Comparison of ENCODE assay signal across 13 mouse cellular contexts in the genomic region with DNA sequence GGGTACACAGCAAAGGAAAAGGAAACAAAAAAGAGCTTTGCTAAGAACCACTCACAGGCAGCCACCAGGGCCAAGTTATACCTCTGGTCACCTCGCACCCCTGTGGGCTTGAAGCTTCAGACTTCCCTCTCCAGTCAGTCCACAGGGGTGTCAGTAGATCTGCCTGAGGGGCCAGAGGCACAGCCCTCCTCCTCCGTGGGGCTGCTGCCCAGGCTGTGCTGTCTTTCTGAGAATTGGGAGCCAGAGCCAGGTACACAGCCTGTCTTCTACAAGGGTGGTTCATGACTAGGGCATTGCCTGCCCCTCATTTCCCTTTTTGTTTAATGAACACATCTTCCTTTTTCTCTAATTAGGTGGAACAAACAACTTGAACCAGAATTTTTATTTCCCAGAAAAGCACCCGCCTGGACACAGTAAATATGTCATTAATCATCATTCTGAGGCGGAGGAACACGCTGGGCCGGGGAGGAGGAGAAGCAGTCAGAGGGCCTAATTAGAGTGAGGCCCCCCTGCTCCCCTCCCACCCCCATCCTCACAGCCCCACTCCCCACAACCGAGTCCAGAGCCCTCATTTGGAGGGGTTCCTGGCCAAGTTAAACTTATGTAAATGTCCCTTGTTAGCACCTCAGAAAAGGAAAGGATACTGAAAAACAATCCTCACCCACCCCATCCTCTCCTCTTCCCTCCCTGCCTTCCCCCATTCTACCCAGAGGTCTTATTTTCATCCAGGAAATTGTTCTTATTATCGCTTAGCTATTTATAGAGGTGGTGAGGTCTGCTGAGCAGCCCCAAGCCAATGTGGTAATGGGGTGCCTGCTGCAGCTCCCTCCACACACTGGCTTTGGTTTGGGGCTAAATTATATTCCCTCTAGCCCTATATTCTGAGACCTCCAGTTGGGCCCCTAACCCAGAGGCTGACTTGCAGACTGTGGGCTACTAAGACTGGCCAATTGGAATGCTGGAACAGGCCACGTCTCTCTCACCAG.
DNase-seq lines count a peak whose midpoint lies in the region; ATAC-seq lines count a peak whose summit lies in the region.
"Had no signal": no experiment of that assay in that cellular context is flagged by ENCODE, and none has a peak within 500 bp of the region (broad histone marks: within the 10 kb centered on the region; RNA-seq: fewer than 3 reads in every experiment).

No protein-coding gene starts in this region.

- 39% methylated on average over 9 of the region's 9 CpGs for whole genome bisulfite sequencing in heart, embryonic 11.5 days (ENCODE audit: insufficient replicate concordance)
- WGBS in hindbrain, embryonic 16.5 days = 36% methylated on average over 9 of the region's 9 CpGs

- no peaks in the 10 kb centered on the region for H3K36me3 ChIP-seq in heart, embryonic 11.5 days (ENCODE audit: control insufficient read depth, insufficient read depth, low read length)
- peaks cover 2% of the 10 kb centered on the region; the same call in 1 of the 2 replicates for H3K36me3 ChIP-seq in hindbrain, embryonic 16.5 days (ENCODE audit: control insufficient read depth, insufficient read depth, low read length)

- ATAC-seq in heart, embryonic 11.5 days (replicated peaks; ENCODE audit: insufficient number of reproducible peaks, low FRiP score, low TSS enrichment) = no peak
- no peak for ATAC-seq in hindbrain, embryonic 16.5 days
- ATAC-seq: liver, postnatal 0 days had no signal

- H3K27me3 ChIP-seq in heart, embryonic 11.5 days (ENCODE audit: control insufficient read depth, insufficient read depth, low read length) = no peaks in the 10 kb centered on the region
- H3K27me3 ChIP-seq in hindbrain, embryonic 16.5 days (replicated peaks; ENCODE audit: control insufficient read depth, insufficient read depth, low read length) = no peaks in the 10 kb centered on the region
- H3K27me3 ChIP-seq: hindbrain, embryonic 15.5 days had no signal

- DNase-seq in heart, adult 11 months = peak; percentile 93
- DNase-seq in heart, postnatal 25 days (ENCODE audit: low spot score) = no peak
- DNase-seq in Muller cell, postnatal 12 days (ENCODE audit: inconsistent ontology term) = peak; percentile 64
- no peak for DNase-seq in thymus, postnatal 36 days
- no peak for DNase-seq in kidney, adult 18-20 months
- DNase-seq in kidney, adult 11 months = no peak
- DNase-seq: cerebellum, adult 11 months; liver, postnatal 0 days; spleen, adult 18-20 months; thymus, adult 18-20 months had no signal

- no peak overlapping the region for H3K4me3 ChIP-seq in heart, embryonic 11.5 days (ENCODE audit: low read depth, low read length)
- H3K4me3 ChIP-seq in hindbrain, embryonic 16.5 days (ENCODE audit: low read length) = no peak overlapping the region
- H3K4me3 ChIP-seq: hindbrain, embryonic 15.5 days had no signal

- 0 out of 2 replicates have a peak overlapping the region, but pooled peaks have one; percentile 10 for H3K27ac ChIP-seq in heart, embryonic 11.5 days (ENCODE audit: low read depth, low read length)
- H3K27ac ChIP-seq in hindbrain, embryonic 16.5 days (ENCODE audit: low read depth, low read length) = peak overlapping the region; percentile 30; the same call in 1 of the 2 replicates
- H3K27ac ChIP-seq: hindbrain, embryonic 15.5 days had no signal

- H3K9me3 ChIP-seq in heart, embryonic 11.5 days (replicated peaks; ENCODE audit: control insufficient read depth, low read length) = no peaks in the 10 kb centered on the region; the same call in 1 of the 2 replicates
- H3K9me3 ChIP-seq in hindbrain, embryonic 16.5 days (ENCODE audit: control insufficient read depth, low read length) = no peaks in the 10 kb centered on the region
- H3K9me3 ChIP-seq: hindbrain, embryonic 15.5 days had no signal

- H3K9ac ChIP-seq in heart, embryonic 11.5 days (ENCODE audit: low read depth, low read length) = no peak overlapping the region
- H3K9ac ChIP-seq in hindbrain, embryonic 16.5 days (ENCODE audit: low read depth, low read length) = peak overlapping the region; percentile 36; the same call in 1 of the 2 replicates
- H3K9ac ChIP-seq: hindbrain, embryonic 15.5 days; liver, postnatal 0 days had no signal

- no peak overlapping the region for H3K4me2 ChIP-seq in heart, embryonic 11.5 days
- H3K4me2 ChIP-seq in hindbrain, embryonic 16.5 days (ENCODE audit: low read length) = no peak overlapping the region
- H3K4me2 ChIP-seq: hindbrain, embryonic 15.5 days had no signal

- H3K4me1 ChIP-seq in heart, embryonic 11.5 days (ENCODE audit: control insufficient read depth, insufficient read depth, low read length) = peaks cover 14% of the 10 kb centered on the region; the same call in 1 of the 2 replicates
- H3K4me1 ChIP-seq in hindbrain, embryonic 16.5 days (ENCODE audit: control insufficient read depth, insufficient read depth, low read depth, low read length) = peaks cover 7% of the 10 kb centered on the region

- intact Hi-C loops in heart, postnatal 25 days (cut with DNase I) = no loop called here

Comparison
In these comparisons a context has a peak if more than half of its experiments do, and no peak if none do; other contexts are left out.
1. DNase-seq: peak in heart, adult 11 months (single experiment) and Muller cell, postnatal 12 days (single experiment); none in heart, postnatal 25 days (single experiment), thymus, postnatal 36 days (0 of 2), kidney, adult 18-20 months (single experiment) and kidney, adult 11 months (single experiment).